Mouse (Mus musculus) cerebellum, adult (tissue): ENCODE results near the gene Xab2.

Source experiments
- ATAC-seq: cut with Nextera tagmentation; 2 replicates; pipeline ENCODE4 v1.9.2; 2017; ENCODE audit warnings: mild to moderate bottlenecking, moderate library complexity, mixed read lengths; ENCODE audit not compliant: insufficient number of reproducible peaks, low FRiP score, low TSS enrichment

Xab2 gene

GRCm38 (mm10) chr8:3621199-3621970 lies at the start of gene Xab2, which contains the start of gene Pet100:
Gene Xab2 (minus strand): TSS chr8:3621316.
Gene Pet100 (plus strand): TSS chr8:3621548.
- peak; percentile 92 for ATAC-seq

GRCm38 (mm10) chr8:3670388-3670787 lies 49.3 kb upstream of the Xab2 start:
- no peak for ATAC-seq

GRCm38 (mm10) chr8:3665507-3665906 lies 44.4 kb upstream of the Xab2 start, which contains the start of gene Mcemp1:
Gene Mcemp1 (plus strand): TSS chr8:3665754.
- ATAC-seq = no peak

GRCm38 (mm10) chr8:3664405-3664804 lies 43.3 kb upstream of the Xab2 start:
- no peak for ATAC-seq

- no peak for ATAC-seq
Observed at GRCm38 (mm10) chr8:3660889-3661288, 39.8 kb upstream of the Xab2 start.

- ATAC-seq = no peak
Observed at GRCm38 (mm10) chr8:3656725-3657381, 35.7 kb upstream of the Xab2 start.

GRCm38 (mm10) chr8:3655526-3655925 lies 34.4 kb upstream of the Xab2 start, which contains the start of gene Retn:
Gene Retn (plus strand): TSS chr8:3655770.
- ATAC-seq = no peak

- no peak for ATAC-seq
Observed at GRCm38 (mm10) chr8:3654726-3655508, 33.8 kb upstream of the Xab2 start.

- ATAC-seq = no peak
Observed at GRCm38 (mm10) chr8:3652845-3653244, 31.7 kb upstream of the Xab2 start.

- ATAC-seq = no peak
Observed at GRCm38 (mm10) chr8:3648990-3649389, 27.9 kb upstream of the Xab2 start.

- no peak for ATAC-seq
Observed at GRCm38 (mm10) chr8:3648268-3648667, 27.2 kb upstream of the Xab2 start.

- ATAC-seq = no peak
Observed at GRCm38 (mm10) chr8:3647561-3647960, 26.4 kb upstream of the Xab2 start.

GRCm38 (mm10) chr8:3646824-3647531 lies 25.9 kb upstream of the Xab2 start:
- no peak for ATAC-seq

GRCm38 (mm10) chr8:3645804-3646203 lies 24.7 kb upstream of the Xab2 start:
- ATAC-seq = no peak

- ATAC-seq = no peak
Observed at GRCm38 (mm10) chr8:3631478-3631875, 10.4 kb upstream of the Xab2 start.

- peak; percentile 75 for ATAC-seq
Observed at GRCm38 (mm10) chr8:3630647-3631477, 9.7 kb upstream of the Xab2 start, which contains the start of gene Stxbp2. Gene Stxbp2 (plus strand): TSS chr8:3630955.

GRCm38 (mm10) chr8:3628014-3628413 lies 6.9 kb upstream of the Xab2 start:
- no peak for ATAC-seq

GRCm38 (mm10) chr8:3626971-3627370 lies 5.9 kb upstream of the Xab2 start:
- ATAC-seq = no peak

- ATAC-seq = no peak
Observed at GRCm38 (mm10) chr8:3625445-3625844, 4.3 kb upstream of the Xab2 start, which contains the start of gene Pcp2. Gene Pcp2 (minus strand): TSS chr8:3625545.
